Mouse (Mus musculus): ENCODE measurements at regions not wholly inside any gene's neighbourhood (a gene's known extent, or its start where the extent isn't known, plus 50 kb on each side); places are given as distances from the start of the nearest gene placed in this dataset. TPM values are rescaled to one million over a fixed set of nuclear protein-coding genes. Genes with fewer than 3 reads are reported as not detected.

Small RNAs in the stretch of these regions (microRNA-seq; reads per million reads assigned to microRNA genes)
- gene Gm27760 (ENCODE audit: borderline number of aligned reads) = not detected

Data from embryonic facial prominence, embryonic 15.5 days (tissue).